Mouse (Mus musculus): Measurements from ENCODE around the gene 6430628N08Rik. TPM values are rescaled to one million over a fixed set of nuclear protein-coding genes. Genes with fewer than 3 reads are reported as not detected.

The 6430628N08Rik gene
- total and polyA plus RNA-seq, 3 experiments = not detected

- no peak for TF ChIP-seq POLR2AphosphoS2 (IDR thresholded peaks at IDR 0.05; ENCODE audit: low read depth, low read length)
- no peak for TF ChIP-seq PAX5 (IDR thresholded peaks at IDR 0.05; ENCODE audit: low read length)
- no peak for TF ChIP-seq MAFK (IDR thresholded peaks at IDR 0.05; ENCODE audit: insufficient replicate concordance, low read length)
- no peak for TF ChIP-seq KAT2A (IDR thresholded peaks at IDR 0.05; ENCODE audit: insufficient replicate concordance, low read length)
- no peak for TF ChIP-seq CHD1 (IDR thresholded peaks at IDR 0.05; ENCODE audit: low read depth, low read length)
- no peak for TF ChIP-seq BHLHE40 (IDR thresholded peaks at IDR 0.05; ENCODE audit: low read depth, low read length)
- no peak for TF ChIP-seq ZNF384 (IDR thresholded peaks at IDR 0.05; ENCODE audit: low read depth, low read length)
- Histone ChIP-seq H3K4me3 (replicated peaks in 1 of 3; ENCODE audit: low read depth in 2 of 3, low read length in 2 of 3, poor library complexity in 1 of 3) (no peak overlapping the region), H3K9ac (ENCODE audit: insufficient read depth, low read depth) (no peak overlapping the region), H3K36me3 (replicated peaks in 1 of 2; ENCODE audit: control insufficient read depth in 1 of 2, insufficient read depth in 1 of 2, low read length in 1 of 2) (peaks cover 81 to 96% of the 10 kb centered on the region in 2 experiments), H3K79me2 (replicated peaks; ENCODE audit: control insufficient read depth, extremely low read depth, insufficient read depth, poor library complexity, severe bottlenecking) (no peaks in the 10 kb centered on the region), H3K4me2 (ENCODE audit: insufficient read depth, low read depth, poor library complexity, severe bottlenecking) (no peak overlapping the region), H3K9me3 (replicated peaks; ENCODE audit: low read length) (no peaks in the 10 kb centered on the region), H3K4me1 (ENCODE audit: control insufficient read depth in 1 of 2, insufficient read depth in 2 of 2) (peaks cover 0 to 10% of the 10 kb centered on the region in 2 experiments; a peak in 2 of 4 replicates), H3K27ac (ENCODE audit: insufficient read depth, low read depth) (no peak overlapping the region), H3K27me3 (replicated peaks) (no peaks in the 10 kb centered on the region)
- in situ Hi-C loops (cut with MboI; ENCODE audit: low pct_ligation_motif_present, low pct_unique_long_range_greater_than_20kb, low sequenced_read_pairs) = no loop called here
- DNase-seq (ENCODE audit: extremely low read depth) = no peak
- dilution Hi-C loops (cut with MboI; ENCODE audit: extremely low pct_ligation_motif_present, extremely low pct_unique_long_range_greater_than_20kb, low sequenced_read_pairs) = no loop called here
These were observed 26.6 kb upstream of the 6430628N08Rik start for GRCm38 (mm10) chr4:115863880-115864279.

- peaks cover 0 to 6% of the 10 kb centered on the region in 2 experiments; a peak in 2 of 4 replicates for H3K4me1 ChIP-seq (ENCODE audit: control insufficient read depth in 1 of 2, insufficient read depth in 2 of 2)
- H3K36me3 ChIP-seq (replicated peaks in 1 of 2; ENCODE audit: control insufficient read depth in 1 of 2, insufficient read depth in 1 of 2, low read length in 1 of 2) = peaks cover 78 to 93% of the 10 kb centered on the region in 2 experiments
- in situ Hi-C loops (cut with MboI; ENCODE audit: low pct_ligation_motif_present, low pct_unique_long_range_greater_than_20kb, low sequenced_read_pairs) = no loop called here
- dilution Hi-C loops (cut with MboI; ENCODE audit: extremely low pct_ligation_motif_present, extremely low pct_unique_long_range_greater_than_20kb, low sequenced_read_pairs) = no loop called here
- no peak for DNase-seq (ENCODE audit: extremely low read depth)
- no peaks in the 10 kb centered on the region for H3K27me3 ChIP-seq (replicated peaks)
- H3K4me2 ChIP-seq (ENCODE audit: insufficient read depth, low read depth, poor library complexity, severe bottlenecking) = no peak overlapping the region
- no peak for TF ChIP-seq GABPA (IDR thresholded peaks at IDR 0.05; ENCODE audit: insufficient replicate concordance, low read depth, low read length)
- no peak for TF ChIP-seq ZKSCAN1 (IDR thresholded peaks at IDR 0.05; ENCODE audit: borderline replicate concordance, low read depth, low read length)
- TF ChIP-seq KAT2A (IDR thresholded peaks at IDR 0.05; ENCODE audit: insufficient replicate concordance, low read length) = no peak
- no peak for TF ChIP-seq NELFE (IDR thresholded peaks at IDR 0.05; ENCODE audit: low read depth, low read length)
- TF ChIP-seq ETS1 (conservative IDR thresholded peaks at IDR 0.05; ENCODE audit: low read depth, low read length) = no peak
- no peak for TF ChIP-seq SIN3A (IDR thresholded peaks at IDR 0.05; ENCODE audit: low read length)
- H3K9me3 ChIP-seq (replicated peaks; ENCODE audit: low read length) = no peaks in the 10 kb centered on the region
- H3K9ac ChIP-seq (ENCODE audit: insufficient read depth, low read depth) = no peak overlapping the region
- H3K4me3 ChIP-seq (replicated peaks in 1 of 3; ENCODE audit: low read depth in 2 of 3, low read length in 2 of 3, poor library complexity in 1 of 3) = no peak overlapping the region
- no peaks in the 10 kb centered on the region for H3K79me2 ChIP-seq (replicated peaks; ENCODE audit: control insufficient read depth, extremely low read depth, insufficient read depth, poor library complexity, severe bottlenecking)
- H3K27ac ChIP-seq (ENCODE audit: insufficient read depth, low read depth) = no peak overlapping the region
These were observed 20.8 kb upstream of the 6430628N08Rik start for GRCm38 (mm10) chr4:115869512-115870210.

DNA sequence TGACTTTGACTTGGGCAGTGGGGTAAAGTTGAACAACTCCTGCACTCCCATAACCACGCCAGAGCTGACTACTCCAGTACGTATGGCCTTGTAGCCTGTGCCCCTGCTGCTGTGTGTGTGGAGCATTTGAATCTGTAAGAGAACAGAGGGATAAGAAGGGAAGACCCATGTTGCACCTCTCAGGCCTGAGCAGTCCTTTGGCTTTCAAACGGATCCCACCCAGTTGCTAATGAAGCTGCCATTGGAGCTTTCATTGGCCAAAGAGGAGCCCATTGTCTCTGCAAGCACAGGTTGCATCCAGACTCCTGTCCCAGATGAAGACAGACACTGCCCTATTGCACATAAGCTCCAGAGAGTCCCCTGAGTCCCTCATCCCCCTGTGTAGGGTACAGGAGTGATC lies 17.2 kb upstream of the 6430628N08Rik start:
- TF ChIP-seq MAFK (IDR thresholded peaks at IDR 0.05; ENCODE audit: insufficient replicate concordance, low read length) (no peak), JUN (IDR thresholded peaks at IDR 0.05; ENCODE audit: insufficient read depth, low read depth, low read length) (no peak), HCFC1 (IDR thresholded peaks at IDR 0.05; ENCODE audit: low read depth, low read length) (no peak), KAT2A (IDR thresholded peaks at IDR 0.05; ENCODE audit: insufficient replicate concordance, low read length) (no peak), PAX5 (IDR thresholded peaks at IDR 0.05; ENCODE audit: low read length) (no peak), ZMIZ1 (IDR thresholded peaks at IDR 0.05; ENCODE audit: low read depth, low read length) (no peak), IRF4 (IDR thresholded peaks at IDR 0.05; ENCODE audit: low read depth, low read length) (no peak), NELFE (IDR thresholded peaks at IDR 0.05; ENCODE audit: low read depth, low read length) (no peak), EP300 (IDR thresholded peaks at IDR 0.05; ENCODE audit: low read length) (no peak)
- Histone ChIP-seq H3K36me3 (replicated peaks in 1 of 2; ENCODE audit: control insufficient read depth in 1 of 2, insufficient read depth in 1 of 2, low read length in 1 of 2) (peaks cover 86 to 97% of the 10 kb centered on the region in 2 experiments), H3K9ac (ENCODE audit: insufficient read depth, low read depth) (no peak overlapping the region), H3K4me1 (ENCODE audit: control insufficient read depth in 1 of 2, insufficient read depth in 2 of 2) (no peaks in the 10 kb centered on the region), H3K27ac (ENCODE audit: insufficient read depth, low read depth) (no peak overlapping the region), H3K27me3 (replicated peaks) (no peaks in the 10 kb centered on the region), H3K4me3 (replicated peaks in 1 of 3; ENCODE audit: low read depth in 2 of 3, low read length in 2 of 3, poor library complexity in 1 of 3) (no peak overlapping the region), H3K79me2 (replicated peaks; ENCODE audit: control insufficient read depth, extremely low read depth, insufficient read depth, poor library complexity, severe bottlenecking) (no peaks in the 10 kb centered on the region), H3K9me3 (replicated peaks; ENCODE audit: low read length) (no peaks in the 10 kb centered on the region), H3K4me2 (ENCODE audit: insufficient read depth, low read depth, poor library complexity, severe bottlenecking) (no peak overlapping the region)
- in situ Hi-C loops (cut with MboI; ENCODE audit: low pct_ligation_motif_present, low pct_unique_long_range_greater_than_20kb, low sequenced_read_pairs) = no loop called here
- DNase-seq (ENCODE audit: extremely low read depth) = no peak
- dilution Hi-C loops (cut with MboI; ENCODE audit: extremely low pct_ligation_motif_present, extremely low pct_unique_long_range_greater_than_20kb, low sequenced_read_pairs) = no loop called here

All from CH12.LX (cell line).